Mouse (Mus musculus) kidney, adult 18-20 months (tissue): ENCODE data around the gene Onecut1.

Experiments used
- DNase-seq: peaks from one replicate; pipeline ENCODE4 v3.0.0; 2021

Onecut1 gene

GRCm38 (mm10) chr9:74861561-74861980, at the start of gene Onecut1:
Onecut1 (plus strand) TSS chr9:74861921.
- DNase-seq: no peak

- DNase-seq: no peak
Observed at GRCm38 (mm10) chr9:74819736-74820511, 41.8 kb upstream of the Onecut1 start.

- DNase-seq: no peak
Observed at GRCm38 (mm10) chr9:74825102-74825501, 36.6 kb upstream of the Onecut1 start.

GRCm38 (mm10) chr9:74829206-74829605, 32.5 kb upstream of the Onecut1 start:
- DNase-seq: no peak

- DNase-seq: no peak
Observed at GRCm38 (mm10) chr9:74842890-74843289, 18.8 kb upstream of the Onecut1 start.

GRCm38 (mm10) chr9:74846867-74847830, 14.6 kb upstream of the Onecut1 start:
- no peak for DNase-seq

GRCm38 (mm10) chr9:74848411-74849194, 13.1 kb upstream of the Onecut1 start:
- DNase-seq: no peak

- DNase-seq: no peak
Observed at GRCm38 (mm10) chr9:74849195-74849978, 12.3 kb upstream of the Onecut1 start.

GRCm38 (mm10) chr9:74849979-74850780, 11.5 kb upstream of the Onecut1 start:
- no peak for DNase-seq

- no peak for DNase-seq
Observed at GRCm38 (mm10) chr9:74850781-74851145, 11.0 kb upstream of the Onecut1 start.

GRCm38 (mm10) chr9:74851601-74852000, 10.1 kb upstream of the Onecut1 start:
- DNase-seq: no peak

- DNase-seq: no peak
Observed at GRCm38 (mm10) chr9:74852361-74852760, 9.4 kb upstream of the Onecut1 start.

- no peak for DNase-seq
Observed at GRCm38 (mm10) chr9:74853191-74854072, 8.3 kb upstream of the Onecut1 start.

GRCm38 (mm10) chr9:74854073-74854591, 7.6 kb upstream of the Onecut1 start:
- DNase-seq: no peak

- DNase-seq: no peak
Observed at GRCm38 (mm10) chr9:74855446-74855845, 6.3 kb upstream of the Onecut1 start.

GRCm38 (mm10) chr9:74856578-74857507, 4.9 kb upstream of the Onecut1 start:
- no peak for DNase-seq

- no peak for DNase-seq
Observed at GRCm38 (mm10) chr9:74857508-74857840, 4.2 kb upstream of the Onecut1 start.

GRCm38 (mm10) chr9:74858111-74858510, 3.6 kb upstream of the Onecut1 start:
- DNase-seq: no peak

- no peak for DNase-seq
Observed at GRCm38 (mm10) chr9:74860461-74860860, 1.3 kb upstream of the Onecut1 start.
